Mouse (Mus musculus): ENCODE results near the gene Snx12.
"Not testable (repeated sequence)": the region's sequence is repeated elsewhere in the genome, so short reads cannot be mapped to it uniquely, and the experiment has no call there.

The Snx12 gene

GRCm38 (mm10) chrX:101131992-101132791 lies 90.2 kb downstream of the Snx12 start:
- peak in 1 of 2 experiments; percentile 3 for DNase-seq (ENCODE audit: low spot score in 2 of 2)

GRCm38 (mm10) chrX:101131001-101131400 lies 91.4 kb downstream of the Snx12 start:
- DNase-seq (ENCODE audit: low spot score in 2 of 2) = peak; percentile 21 to 35

GRCm38 (mm10) chrX:101128559-101128958 lies 93.8 kb downstream of the Snx12 start:
- no peak for DNase-seq (ENCODE audit: low spot score in 2 of 2)

- DNase-seq (ENCODE audit: low spot score in 2 of 2) = no peak
These were observed 95.4 kb downstream of the Snx12 start for GRCm38 (mm10) chrX:101126977-101127376.

- DNase-seq (ENCODE audit: low spot score in 2 of 2) = peak; percentile 7 to 10
These were observed 95.8 kb downstream of the Snx12 start for GRCm38 (mm10) chrX:101126474-101126955.

- no peak for DNase-seq (ENCODE audit: low spot score in 2 of 2)
These were observed 101.8 kb downstream of the Snx12 start for GRCm38 (mm10) chrX:101120546-101120945.

GRCm38 (mm10) chrX:101085920-101086319 lies 136.4 kb downstream of the Snx12 start, which contains the start of gene Slc7a3:
Slc7a3 (minus strand) TSS chrX:101086020.
- no peak for DNase-seq (ENCODE audit: low spot score in 2 of 2)

- DNase-seq (ENCODE audit: low spot score in 2 of 2) = not testable (repeated sequence)
These were observed 137.2 kb downstream of the Snx12 start for GRCm38 (mm10) chrX:101085211-101085610.

- DNase-seq (ENCODE audit: low spot score in 2 of 2) = no peak
These were observed 138.2 kb downstream of the Snx12 start for GRCm38 (mm10) chrX:101084192-101084591.

- DNase-seq (ENCODE audit: low spot score in 2 of 2) = no peak
These were observed 157.1 kb downstream of the Snx12 start for GRCm38 (mm10) chrX:101065245-101065644.

- DNase-seq (ENCODE audit: low spot score in 2 of 2) = no peak
These were observed 158.9 kb downstream of the Snx12 start for GRCm38 (mm10) chrX:101063503-101063902.

GRCm38 (mm10) chrX:101059541-101059940 lies 162.8 kb downstream of the Snx12 start, which contains the start of gene Tex11:
Tex11 (minus strand) TSS chrX:101059667.
- no peak for DNase-seq (ENCODE audit: low spot score in 2 of 2)
